Mouse (Mus musculus): ENCODE measurements around the gene Gsg1l. TPM values are rescaled to one million over a fixed set of nuclear protein-coding genes. Genes with fewer than 3 reads are reported as not detected.

Gsg1l gene
- total and polyA plus RNA-seq, 2 experiments from 2014 or later, result 17.8 to 42.7 TPM

DNA sequence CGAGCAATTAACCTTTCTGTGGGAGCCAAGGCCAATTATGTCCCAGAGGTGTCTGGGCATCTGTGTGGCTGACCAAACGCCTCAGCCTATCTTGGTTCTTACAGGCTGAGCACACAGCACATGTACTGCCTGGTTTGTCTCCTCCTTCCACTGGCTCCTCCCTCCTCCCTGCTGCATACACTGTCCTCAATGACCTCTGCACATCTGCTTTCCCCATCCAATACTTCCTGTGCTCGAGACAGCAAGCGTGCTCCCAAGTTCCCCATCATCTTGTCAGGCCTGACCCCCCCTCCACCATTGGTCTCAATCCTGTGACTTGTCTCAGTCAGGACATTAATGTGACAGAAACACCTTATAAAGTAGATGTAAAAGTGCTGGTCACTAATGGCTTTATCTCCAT, 108.3 kb downstream of the Gsg1l start:
- ATAC-seq (ENCODE audit: low FRiP score), result no peak
- no peak overlapping the region for H3K9ac ChIP-seq (replicated peaks; ENCODE audit: low read length, poor library complexity, severe bottlenecking)
- no peaks in the 10 kb centered on the region for H3K36me3 ChIP-seq (ENCODE audit: insufficient read depth, low read length)
- H3K4me2 ChIP-seq (ENCODE audit: low read depth, low read length, poor library complexity, severe bottlenecking), result no peak overlapping the region
- no peak for TF ChIP-seq CTCF (IDR thresholded peaks at IDR 0.05)
- no peaks in the 10 kb centered on the region for H3K4me1 ChIP-seq (ENCODE audit: insufficient read depth, low read length)
- 64% methylated on average over 4 of the region's 4 CpGs for WGBS
- no peaks in the 10 kb centered on the region for H3K27me3 ChIP-seq (ENCODE audit: insufficient read depth, low read length)
- no peak overlapping the region for H3K4me3 ChIP-seq (ENCODE audit: low read depth, low read length)
- no peak overlapping the region for H3K27ac ChIP-seq (ENCODE audit: low read depth, low read length)
- H3K9me3 ChIP-seq (ENCODE audit: low read length), result no peaks in the 10 kb centered on the region
- no peak for DNase-seq (ENCODE audit: low spot score)

- H3K9me3 ChIP-seq (ENCODE audit: low read length), result no peaks in the 10 kb centered on the region
- TF ChIP-seq CTCF (IDR thresholded peaks at IDR 0.05), result no peak
- ATAC-seq (ENCODE audit: low FRiP score) (no peak), DNase-seq (ENCODE audit: low spot score) (no peak)
- no peak overlapping the region for H3K4me2 ChIP-seq (ENCODE audit: low read depth, low read length, poor library complexity, severe bottlenecking)
- H3K27me3 ChIP-seq (ENCODE audit: insufficient read depth, low read length), result no peaks in the 10 kb centered on the region
- H3K9ac ChIP-seq (replicated peaks; ENCODE audit: low read length, poor library complexity, severe bottlenecking), result no peak overlapping the region
- 42% methylated on average over 6 of the region's 6 CpGs for WGBS
- H3K4me3 ChIP-seq (ENCODE audit: low read depth, low read length), result no peak overlapping the region
- H3K4me1 ChIP-seq (ENCODE audit: insufficient read depth, low read length), result no peaks in the 10 kb centered on the region
- 0 out of 2 replicates have a peak overlapping the region, but pooled peaks have one; percentile 13 for H3K27ac ChIP-seq (ENCODE audit: low read depth, low read length)
- H3K36me3 ChIP-seq (ENCODE audit: insufficient read depth, low read length), result no peaks in the 10 kb centered on the region
Measured at GRCm38 (mm10) chr7:125972776-125973175, 109.4 kb downstream of the Gsg1l start.

DNA sequence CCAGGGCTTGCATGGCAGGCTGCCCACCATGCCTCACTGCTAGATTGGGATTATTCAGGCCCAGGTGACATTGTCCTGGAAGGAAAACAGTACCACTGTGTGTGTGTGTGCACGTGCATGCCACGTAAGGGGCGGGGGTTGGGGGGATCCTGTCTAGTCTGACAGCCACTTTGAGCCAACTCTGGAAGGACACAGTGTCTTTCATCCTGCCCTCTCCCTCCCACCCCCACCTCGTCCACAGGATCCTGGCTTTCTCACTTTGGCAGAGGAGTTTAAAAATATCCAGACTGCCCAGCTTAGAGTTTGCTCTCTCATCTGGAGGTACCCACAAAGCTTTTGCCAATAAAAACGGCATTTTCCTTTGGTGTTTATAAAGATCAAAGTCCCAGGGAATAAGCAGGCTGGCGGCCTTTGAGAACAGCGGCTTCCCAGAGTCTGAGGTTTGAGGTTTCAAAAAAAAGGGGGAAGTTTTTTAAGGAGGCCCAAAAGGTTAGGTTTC, 110.0 kb downstream of the Gsg1l start:
- H3K9me3 ChIP-seq (ENCODE audit: low read length), result no peaks in the 10 kb centered on the region
- 0 out of 2 replicates have a peak overlapping the region, but pooled peaks have one; percentile 13 for H3K27ac ChIP-seq (ENCODE audit: low read depth, low read length)
- 30% methylated on average over 7 of the region's 7 CpGs for WGBS
- no peaks in the 10 kb centered on the region for H3K36me3 ChIP-seq (ENCODE audit: insufficient read depth, low read length)
- H3K9ac ChIP-seq (replicated peaks; ENCODE audit: low read length, poor library complexity, severe bottlenecking), result no peak overlapping the region
- no peak for DNase-seq (ENCODE audit: low spot score)
- H3K27me3 ChIP-seq (ENCODE audit: insufficient read depth, low read length), result no peaks in the 10 kb centered on the region
- 0 out of 2 replicates have a peak, but pooled peaks have one; percentile 31 for ATAC-seq (ENCODE audit: low FRiP score)
- no peak overlapping the region for H3K4me2 ChIP-seq (ENCODE audit: low read depth, low read length, poor library complexity, severe bottlenecking)
- no peak overlapping the region for H3K4me3 ChIP-seq (ENCODE audit: low read depth, low read length)
- no peak for TF ChIP-seq CTCF (IDR thresholded peaks at IDR 0.05)
- no peaks in the 10 kb centered on the region for H3K4me1 ChIP-seq (ENCODE audit: insufficient read depth, low read length)

DNA sequence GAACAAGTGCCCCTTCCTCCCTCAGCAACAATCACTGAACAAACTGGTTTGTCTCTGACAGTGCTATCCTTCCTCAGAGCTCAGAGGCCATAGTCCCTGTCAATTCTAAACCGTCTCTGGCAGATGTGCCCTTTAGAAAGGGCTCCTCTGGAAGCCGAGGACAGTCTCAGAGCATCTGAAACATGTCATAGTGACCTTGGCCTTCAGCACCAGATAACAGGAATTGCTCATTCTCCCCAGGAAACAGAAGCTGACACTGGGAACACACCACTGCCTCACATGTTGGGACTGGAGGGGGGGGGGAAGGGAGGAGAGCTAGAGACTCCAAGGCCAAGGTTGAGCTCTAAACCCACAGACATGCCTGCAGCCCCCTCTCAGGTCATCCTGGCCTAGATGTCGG, 113.1 kb downstream of the Gsg1l start:
- Histone ChIP-seq H3K4me2 (ENCODE audit: low read depth, low read length, poor library complexity, severe bottlenecking) (no peak overlapping the region), H3K36me3 (ENCODE audit: insufficient read depth, low read length) (no peaks in the 10 kb centered on the region), H3K4me1 (ENCODE audit: insufficient read depth, low read length) (0 out of 2 replicates have a peak, but pooled peaks cover 5% of the 10 kb centered on the region), H3K9me3 (ENCODE audit: low read length) (no peaks in the 10 kb centered on the region), H3K27me3 (ENCODE audit: insufficient read depth, low read length) (no peaks in the 10 kb centered on the region), H3K27ac (ENCODE audit: low read depth, low read length) (no peak overlapping the region), H3K4me3 (ENCODE audit: low read depth, low read length) (no peak overlapping the region), H3K9ac (replicated peaks; ENCODE audit: low read length, poor library complexity, severe bottlenecking) (no peak overlapping the region)
- 79% methylated on average over 3 of the region's 3 CpGs for WGBS
- ATAC-seq (ENCODE audit: low FRiP score) (no peak), DNase-seq (ENCODE audit: low spot score) (no peak)
- no peak for TF ChIP-seq CTCF (IDR thresholded peaks at IDR 0.05)

DNA sequence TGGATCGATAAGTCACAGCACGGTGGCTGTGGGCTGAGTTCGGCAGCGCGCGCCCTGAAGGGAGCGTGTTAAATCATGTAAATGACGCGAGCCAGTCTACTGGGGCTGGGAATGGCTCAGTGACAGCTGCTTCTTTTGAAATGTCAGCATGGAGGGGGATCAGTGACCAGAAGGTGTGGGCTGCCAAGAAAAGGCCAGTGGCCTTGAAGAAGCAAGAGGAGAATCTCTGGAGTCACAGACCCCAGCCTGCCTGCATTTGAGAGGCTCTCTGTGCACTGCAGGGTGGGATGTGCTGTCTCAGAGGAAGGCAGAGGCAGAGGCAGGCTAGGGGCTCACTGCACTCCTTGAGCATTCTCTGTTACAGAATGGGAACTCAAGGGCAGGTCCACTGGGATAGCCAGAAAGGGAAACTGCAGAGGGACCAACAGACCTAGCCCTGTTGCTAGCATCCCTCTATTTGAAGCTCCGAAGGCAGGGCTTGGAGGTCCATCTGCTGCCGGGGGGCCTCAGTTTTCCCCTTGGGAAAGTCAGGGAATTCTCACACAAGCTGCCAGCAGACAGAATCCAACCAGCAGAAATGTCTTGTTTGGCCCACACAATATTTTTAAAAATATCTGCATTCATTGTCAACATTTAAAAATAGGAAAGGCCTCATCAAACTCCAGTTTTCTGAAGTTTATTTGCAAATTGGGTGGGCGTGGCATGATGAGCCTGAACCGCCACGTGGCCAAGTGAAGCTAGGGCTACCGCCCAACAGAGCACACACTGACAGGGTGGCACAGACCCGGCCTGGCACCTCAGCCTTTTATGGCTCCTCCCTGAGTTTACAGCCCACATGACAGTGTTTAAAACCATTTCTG, 115.6 kb downstream of the Gsg1l start:
- no peaks in the 10 kb centered on the region for H3K27me3 ChIP-seq (ENCODE audit: insufficient read depth, low read length)
- 0 out of 2 replicates have a peak overlapping the region, but pooled peaks have one; percentile 7 for H3K27ac ChIP-seq (ENCODE audit: low read depth, low read length)
- DNase-seq (ENCODE audit: low spot score) (peak; percentile 58), ATAC-seq (ENCODE audit: low FRiP score) (no peak)
- no peak overlapping the region for H3K4me3 ChIP-seq (ENCODE audit: low read depth, low read length)
- no peak overlapping the region for H3K4me2 ChIP-seq (ENCODE audit: low read depth, low read length, poor library complexity, severe bottlenecking)
- H3K36me3 ChIP-seq (ENCODE audit: insufficient read depth, low read length), result no peaks in the 10 kb centered on the region
- H3K9me3 ChIP-seq (ENCODE audit: low read length), result no peaks in the 10 kb centered on the region
- H3K9ac ChIP-seq (replicated peaks; ENCODE audit: low read length, poor library complexity, severe bottlenecking), result peak overlapping the region; percentile 25; the same call in 1 of the 2 replicates
- WGBS, result 30% methylated on average over 16 of the region's 16 CpGs
- TF ChIP-seq CTCF (IDR thresholded peaks at IDR 0.05), result no peak
- 0 out of 2 replicates have a peak, but pooled peaks cover 5% of the 10 kb centered on the region for H3K4me1 ChIP-seq (ENCODE audit: insufficient read depth, low read length)

- WGBS, result 42% methylated on average over 8 of the region's 8 CpGs
- Histone ChIP-seq H3K4me3 (ENCODE audit: low read depth, low read length) (no peak overlapping the region), H3K9ac (replicated peaks; ENCODE audit: low read length, poor library complexity, severe bottlenecking) (no peak overlapping the region), H3K9me3 (ENCODE audit: low read length) (no peaks in the 10 kb centered on the region), H3K4me2 (ENCODE audit: low read depth, low read length, poor library complexity, severe bottlenecking) (no peak overlapping the region), H3K36me3 (ENCODE audit: insufficient read depth, low read length) (no peaks in the 10 kb centered on the region), H3K27me3 (ENCODE audit: insufficient read depth, low read length) (no peaks in the 10 kb centered on the region), H3K4me1 (ENCODE audit: insufficient read depth, low read length) (0 out of 2 replicates have a peak, but pooled peaks cover 5% of the 10 kb centered on the region), H3K27ac (ENCODE audit: low read depth, low read length) (no peak overlapping the region)
- ATAC-seq (ENCODE audit: low FRiP score), result no peak
- DNase-seq (ENCODE audit: low spot score), result no peak
- no peak for TF ChIP-seq CTCF (IDR thresholded peaks at IDR 0.05)
Measured at GRCm38 (mm10) chr7:125964087-125964607, 118.1 kb downstream of the Gsg1l start.

All from midbrain, postnatal 0 days (tissue).